Mouse (Mus musculus) frontal cortex, postnatal 10 days (tissue): ENCODE measurements around the gene Plpp2.

Source experiments
- DNase-seq, 2 experiments: peaks; one replicate each; pipeline ENCODE4 v3.0.0; 2022; ENCODE audit warnings: low spot score in 2 of 2, mixed read lengths in 1 of 2

Plpp2 gene

DNA sequence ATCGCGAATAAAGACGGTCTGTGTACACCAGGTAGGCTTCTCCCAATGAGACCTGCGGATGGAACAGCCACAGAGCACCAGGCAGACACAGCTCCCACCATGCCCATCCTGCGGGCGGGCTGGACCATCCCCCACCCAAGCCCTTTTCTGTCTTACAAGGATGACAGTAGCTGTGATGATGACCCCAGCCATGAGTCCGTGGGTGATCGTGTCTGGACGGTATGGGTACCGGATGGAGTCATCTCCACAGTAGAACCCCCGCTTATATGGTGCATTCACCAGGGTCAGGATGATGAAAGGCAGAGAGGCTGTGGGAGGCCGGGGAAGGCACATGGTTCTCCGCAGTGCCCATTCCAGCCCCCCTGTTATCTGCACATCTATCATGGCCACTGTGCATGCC, 2.9 kb downstream of the Plpp2 start:
- DNase-seq: no peak

DNA sequence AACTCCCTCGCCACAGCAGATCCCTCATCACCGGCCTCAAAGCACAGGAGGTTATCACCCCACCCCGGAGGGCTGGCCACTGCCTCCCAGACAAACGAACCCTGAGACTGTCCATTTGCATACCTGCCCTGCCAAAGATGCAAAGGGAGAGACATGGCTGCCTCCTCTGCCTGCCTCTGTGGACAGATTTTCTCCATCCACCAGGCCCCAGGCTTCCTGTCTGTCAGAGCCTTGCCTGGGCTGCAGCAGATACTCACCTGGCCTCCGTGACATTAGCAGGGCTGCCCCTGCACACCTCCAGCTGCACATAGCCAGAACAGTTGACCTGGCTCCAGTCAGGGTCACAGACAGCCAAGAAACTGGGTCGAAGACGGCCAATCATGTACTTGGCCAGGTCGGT, 3.4 kb downstream of the Plpp2 start:
- no peak for DNase-seq

- no peak for DNase-seq
Measured at GRCm38 (mm10) chr10:79528081-79528480, 5.5 kb downstream of the Plpp2 start.

- DNase-seq: no peak
Measured at GRCm38 (mm10) chr10:79527453-79527845, 6.1 kb downstream of the Plpp2 start.

DNA sequence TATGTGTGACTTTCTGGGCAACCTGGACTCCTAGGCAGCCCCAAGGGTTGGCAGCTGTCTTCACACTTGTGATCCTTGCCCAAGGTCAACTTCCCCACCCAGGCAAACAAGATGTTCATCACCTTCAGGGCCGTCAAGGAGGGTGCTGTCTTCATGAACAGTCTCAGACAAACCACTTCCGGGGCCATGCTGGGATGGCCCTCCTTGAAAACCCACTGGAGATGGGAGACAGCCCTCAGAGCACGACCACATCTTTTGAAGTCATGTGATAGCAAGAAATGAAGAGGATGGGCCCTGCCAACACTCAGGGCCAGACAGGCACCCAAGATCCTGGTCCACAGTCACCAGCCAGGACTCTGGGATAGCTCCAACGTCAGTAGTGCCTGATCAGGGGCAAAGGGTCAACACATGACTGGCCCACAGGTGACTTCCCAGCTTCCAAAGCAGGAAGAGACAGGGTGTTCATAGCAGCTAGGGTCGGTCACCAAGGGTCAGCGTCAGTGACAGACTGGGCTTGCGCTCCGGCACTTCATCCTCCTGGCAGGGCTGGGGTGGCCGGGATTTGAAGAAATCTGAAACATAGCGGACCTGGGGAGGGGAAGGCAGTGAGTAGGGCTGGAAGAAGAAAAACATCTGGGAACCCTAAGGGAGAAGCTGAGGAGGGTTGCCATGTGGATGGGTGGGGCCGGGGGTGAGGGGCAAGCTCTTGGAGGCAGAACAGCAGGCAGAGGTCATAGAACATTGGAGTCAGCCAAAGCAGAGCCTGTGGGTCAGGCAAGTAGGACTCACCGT, 6.7 kb downstream of the Plpp2 start:
- no peak for DNase-seq

- no peak for DNase-seq
Measured at GRCm38 (mm10) chr10:79525456-79526325, 7.9 kb downstream of the Plpp2 start.

GRCm38 (mm10) chr10:79524433-79524832, 9.2 kb downstream of the Plpp2 start:
- DNase-seq: no peak

- no peak for DNase-seq
Measured at GRCm38 (mm10) chr10:79506709-79507108, 26.9 kb downstream of the Plpp2 start.

DNA sequence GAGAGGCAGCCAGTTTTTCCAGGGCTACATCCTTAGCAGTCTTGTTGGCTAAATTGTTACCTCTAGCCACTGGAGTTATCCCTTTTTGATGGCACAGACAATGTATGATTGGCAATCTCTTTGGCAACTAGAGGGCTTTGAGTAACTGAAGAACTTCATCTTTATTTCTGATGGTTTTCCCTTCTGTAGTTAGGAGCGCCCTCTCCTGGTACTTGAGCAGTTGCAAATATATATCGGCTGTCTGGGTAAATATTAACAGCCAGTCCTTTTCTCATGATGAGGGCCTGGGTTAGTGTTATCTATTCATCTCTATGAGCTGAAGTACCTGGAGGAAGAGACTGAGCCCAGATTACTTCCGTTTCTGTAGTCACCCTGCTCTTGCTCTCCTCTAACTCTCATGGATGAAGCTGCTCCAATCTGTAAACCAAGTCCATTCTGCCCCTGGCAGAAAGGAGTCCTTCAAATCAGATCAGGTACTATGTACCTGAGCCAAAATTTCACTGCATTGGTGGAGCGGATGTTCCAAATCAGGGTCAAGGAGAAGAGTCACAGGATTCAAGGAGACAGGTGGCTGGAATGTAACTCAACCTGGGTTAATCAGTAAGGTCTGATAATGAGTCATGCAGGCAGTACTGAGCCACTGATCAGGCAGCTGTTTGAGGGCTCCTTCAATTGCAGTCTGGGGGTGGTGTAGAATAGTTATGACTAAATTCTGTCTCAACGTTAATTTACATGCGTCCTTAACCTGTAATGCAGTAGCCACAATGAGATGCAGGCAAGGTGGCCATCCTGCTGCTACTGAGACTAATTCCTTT, 30.6 kb downstream of the Plpp2 start:
- no peak for DNase-seq

DNA sequence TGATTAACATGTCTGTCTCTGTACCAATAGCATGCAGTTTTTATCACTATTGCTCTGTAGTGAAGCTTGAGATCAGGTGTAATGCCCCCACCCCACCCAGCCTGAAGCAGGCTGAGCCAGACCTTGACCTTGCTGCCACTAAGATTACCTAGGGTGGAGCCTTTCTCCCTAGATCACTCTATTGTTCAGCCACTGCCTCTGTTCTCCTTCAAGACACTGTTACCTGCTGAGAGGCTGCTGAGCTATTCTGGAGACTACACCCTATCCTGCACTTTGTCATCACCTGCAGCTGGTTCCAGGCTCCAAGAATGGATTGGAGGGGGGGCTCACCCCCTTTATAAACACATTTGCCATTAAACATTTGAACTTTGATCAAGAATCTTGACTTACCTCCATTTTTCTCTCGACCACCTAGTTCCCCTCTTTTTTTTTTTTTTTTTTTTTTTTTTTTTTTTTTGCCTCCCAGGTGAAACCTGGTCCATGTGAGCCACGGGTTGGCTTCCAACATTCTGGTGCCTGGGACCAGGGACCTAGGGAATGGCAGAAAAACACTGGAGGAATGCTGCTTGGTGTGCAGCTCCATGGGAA, 36.8 kb downstream of the Plpp2 start:
- no peak for DNase-seq

DNA sequence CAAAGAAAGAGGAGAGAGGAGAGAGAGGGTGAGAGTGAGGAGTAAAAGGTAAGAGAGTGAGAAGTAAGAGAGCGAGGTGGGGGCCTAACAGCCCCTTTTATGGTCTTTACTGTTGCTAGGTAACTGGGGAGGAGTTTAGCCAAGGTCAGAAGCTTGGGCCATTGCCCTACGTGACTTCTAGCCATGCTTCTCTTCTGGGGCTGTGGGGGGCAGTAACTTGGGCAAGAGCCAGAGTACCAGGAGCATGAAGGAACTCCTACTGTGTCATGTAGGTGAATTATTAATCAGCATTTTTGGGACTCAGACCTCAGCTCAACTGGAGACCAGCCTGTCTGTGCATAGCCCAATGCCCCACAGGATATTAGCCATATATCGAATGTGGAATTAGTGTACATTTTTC, 37.7 kb downstream of the Plpp2 start:
- DNase-seq: no peak
